Mouse (Mus musculus) spleen, adult 2 months (tissue): ENCODE data around the gene Olfr552. TPM values are rescaled to one million over a fixed set of nuclear protein-coding genes. Genes with fewer than 3 reads are reported as not detected.
"Not testable (repeated sequence)": the region's sequence is repeated elsewhere in the genome, so short reads cannot be mapped to it uniquely, and the experiment has no call there.

ENCODE experiments used
- DNase-seq, 2 experiments: peaks; one replicate each; pipeline versions ENCODE4 v3.0.0 to v3.0.0-alpha.2; 2012 to 2021; ENCODE audit warnings: low spot score in 2 of 2, low read depth in 1 of 2
- H3K27ac ChIP-seq: fragments of 200-500 bp; 2 replicates; pipeline ENCODE4 v1.5.1; 2012; ENCODE audit warnings: low read length, inconsistent platforms; ENCODE audit not compliant: insufficient read depth
- H3K27me3 ChIP-seq: fragments of 200-500 bp; 2 replicates; pipeline ENCODE4 v1.6.1; 2012; ENCODE audit warnings: mild to moderate bottlenecking, moderate library complexity, low read length, inconsistent platforms; ENCODE audit not compliant: control insufficient read depth, insufficient read depth
- H3K36me3 ChIP-seq: fragments of 200-500 bp; 2 replicates; pipeline ENCODE4 v1.6.1; 2012; ENCODE audit warnings: mild to moderate bottlenecking, low read length, inconsistent platforms; ENCODE audit not compliant: control insufficient read depth, insufficient read depth
- H3K4me1 ChIP-seq: fragments of 200-500 bp; 2 replicates; pipeline ENCODE4 v1.6.1; 2011; ENCODE audit warnings: inconsistent platforms; ENCODE audit not compliant: control insufficient read depth, insufficient read depth, insufficient read length
- H3K4me3 ChIP-seq: fragments of 200-500 bp; 2 replicates; pipeline ENCODE4 v1.5.1; 2011; ENCODE audit warnings: mild to moderate bottlenecking, inconsistent platforms; ENCODE audit not compliant: insufficient read depth, insufficient read length; ENCODE audit errors: extremely low read depth
- CTCF ChIP-seq: fragments of 200-500 bp; IDR thresholded peaks from 2 replicates; pipeline ENCODE4 v1.5.1; 2011; ENCODE audit warnings: mild to moderate bottlenecking, inconsistent platforms; ENCODE audit not compliant: insufficient read depth, insufficient read length, insufficient replicate concordance; ENCODE audit errors: extremely low read depth
- POLR2A ChIP-seq: fragments of 200-500 bp; IDR thresholded peaks from 2 replicates; pipeline ENCODE4 v1.6.1; 2011; ENCODE audit warnings: low read depth, low read length, inconsistent platforms
- WGBS: fragments of 180-500 bp; shearing (Covaris S2); methylation state at CpG from one replicate; pipeline ENCODE4 v1.1.7; 2018; 5-methylcytosine and 5-hydroxymethylcytosine counted together
- polyA plus RNA-seq: library from polyadenylated mRNA; depleted of rRNA; stranded (reverse); fragments of >200 nt; gene quantifications from 2 replicates; pipeline ENCODE4 v1.2.3, GENCODE M21; 2012; rRNA removed

The Olfr552 gene
- polyA plus RNA-seq, 1 experiment = 0.12 TPM

- no peak for DNase-seq
- Histone ChIP-seq H3K4me1 (no peaks in the 10 kb centered on the region), H3K27ac (no peak within 1 kb of the TSS), H3K27me3 (no peaks in the 10 kb centered on the region; the same call in 1 of the 2 replicates), H3K4me3 (no peak within 1 kb of the TSS), H3K36me3 (no peaks in the 10 kb centered on the region)
- WGBS = 63% methylated on average over 1 of the region's 1 CpGs
- TF ChIP-seq CTCF (no peak), POLR2A (no peak)
Observed at GRCm38 (mm10) chr7:102638132-102638531, 40.6 kb downstream of the Olfr552 start, which contains the start of gene Olfr554. Gene Olfr554 (plus strand): TSS chr7:102638432.

- not testable (repeated sequence) for H3K36me3 ChIP-seq, H3K27me3 ChIP-seq, H3K4me3 ChIP-seq, DNase-seq, H3K4me1 ChIP-seq, H3K27ac ChIP-seq
- 90% methylated on average over 4 of the region's 4 CpGs for WGBS
Observed at GRCm38 (mm10) chr7:102644945-102645344, 47.4 kb downstream of the Olfr552 start.

Other genes starting within 250 kb of the Olfr552 start
- 10.5 and 11.9 TPM in 2 replicates for gene Rrm1, start 156.1 kb upstream of the Olfr552 start, polyA plus RNA-seq
- gene Olfr543, start 116.1 kb upstream of the Olfr552 start, polyA plus RNA-seq = not detected in 2 replicates
- not detected in 2 replicates for gene Olfr544, start 109.5 kb upstream of the Olfr552 start, polyA plus RNA-seq
- gene Olfr545, start 98.2 kb upstream of the Olfr552 start, polyA plus RNA-seq = not detected in 2 replicates
- not detected in 2 replicates for gene Olfr547, start 63.0 kb upstream of the Olfr552 start, polyA plus RNA-seq
- gene Olfr548-ps1, start 56.9 kb upstream of the Olfr552 start, polyA plus RNA-seq = not detected in 2 replicates
- gene Olfr549, start 47.9 kb upstream of the Olfr552 start, polyA plus RNA-seq = not detected in 2 replicates
- 6.3 and 8.1 TPM in 2 replicates for gene Trim21, start 32.3 kb upstream of the Olfr552 start, polyA plus RNA-seq
- gene Olfr550, start 26.3 kb upstream of the Olfr552 start, polyA plus RNA-seq = not detected in 2 replicates
- gene Olfr551, start 5.9 kb upstream of the Olfr552 start, polyA plus RNA-seq = not detected in 2 replicates
- not detected in 2 replicates for gene Olfr553, start 20.4 kb downstream of the Olfr552 start, polyA plus RNA-seq
- not detected in 2 replicates for gene Olfr554, start 40.7 kb downstream of the Olfr552 start, polyA plus RNA-seq
- not detected in 2 replicates for gene Olfr555, start 61.1 kb downstream of the Olfr552 start, polyA plus RNA-seq
- gene Olfr556, start 67.1 kb downstream of the Olfr552 start, polyA plus RNA-seq = not detected in 2 replicates
- gene Trim68, start 89.6 kb downstream of the Olfr552 start, polyA plus RNA-seq = 10.6 and 12.4 TPM in 2 replicates
- not detected in 2 replicates for gene Olfr557, start 98.1 kb downstream of the Olfr552 start, polyA plus RNA-seq
- gene Olfr558, start 104.4 kb downstream of the Olfr552 start, polyA plus RNA-seq = 0.07 and 0.19 TPM in 2 replicates
- not detected in 2 replicates for gene Olfr33, start 121.3 kb downstream of the Olfr552 start, polyA plus RNA-seq
- not detected in 2 replicates for gene Olfr559, start 129.7 kb downstream of the Olfr552 start, polyA plus RNA-seq
- gene Olfr560, start 161.6 kb downstream of the Olfr552 start, polyA plus RNA-seq = not detected in 2 replicates
- gene Olfr78, start 161.7 kb downstream of the Olfr552 start, polyA plus RNA-seq = 0.12 and 0.26 TPM in 2 replicates
- gene Olfr561, start 173.5 kb downstream of the Olfr552 start, polyA plus RNA-seq = not detected in 2 replicates
- not detected in 2 replicates for gene Olfr564, start 205.7 kb downstream of the Olfr552 start, polyA plus RNA-seq